Mouse (Mus musculus): ENCODE measurements at regions not wholly inside any gene's neighbourhood (a gene's known extent, or its start where the extent isn't known, plus 50 kb on each side); places are given as distances from the start of the nearest gene placed in this dataset.

DNA sequence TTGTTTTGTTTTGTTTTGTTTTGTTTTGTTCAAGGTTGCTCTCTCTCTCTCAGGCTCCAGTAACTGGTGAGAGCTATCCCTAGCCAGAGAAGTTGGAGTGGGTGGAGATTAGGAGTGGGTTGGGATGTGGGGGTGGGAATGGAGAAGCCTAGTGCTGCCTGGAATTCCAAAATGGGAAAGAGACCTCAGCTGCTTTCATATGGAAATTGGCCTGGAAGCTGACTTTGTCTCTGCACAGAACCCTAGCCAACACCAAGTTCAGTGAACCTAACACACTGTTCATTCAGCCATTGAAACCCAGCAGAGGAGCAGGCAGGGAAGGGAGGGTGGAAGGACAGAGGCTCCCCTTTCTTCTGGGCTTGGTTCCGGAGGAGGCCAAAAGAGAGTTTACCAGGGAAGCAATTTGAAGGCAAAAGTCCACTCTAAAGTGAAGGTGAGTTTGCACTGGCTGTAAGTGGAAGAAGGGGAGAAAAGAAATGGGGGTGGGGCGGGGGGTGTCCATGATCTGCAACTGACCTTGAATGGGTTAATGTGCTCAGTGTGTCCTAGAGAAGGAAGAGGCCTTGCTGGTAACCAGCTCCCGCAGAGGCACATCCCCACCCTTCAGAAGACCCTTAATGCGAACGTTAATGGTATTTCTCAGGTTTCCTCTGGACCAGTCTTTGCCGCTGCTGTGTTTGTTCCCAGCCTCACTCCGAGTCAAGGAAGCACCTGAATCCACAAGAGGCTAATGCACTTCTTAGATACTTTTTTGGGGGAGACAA lies 245.1 kb downstream of the Insig2 start:
- DNase-seq (ENCODE audit: low read depth in 1 of 2, low spot score in 2 of 2): no peak
- H3K27me3 ChIP-seq (ENCODE audit: control insufficient read depth, insufficient read depth, low read length): no peaks in the 10 kb centered on the region
- H3K4me1 ChIP-seq (ENCODE audit: control insufficient read depth, insufficient read depth, insufficient read length): no peaks in the 10 kb centered on the region
- H3K4me3 ChIP-seq (ENCODE audit: extremely low read depth, insufficient read depth, insufficient read length): no peak overlapping the region
- H3K27ac ChIP-seq (ENCODE audit: insufficient read depth, low read length): no peak overlapping the region
- TF ChIP-seq POLR2A (IDR thresholded peaks at IDR 0.05; ENCODE audit: low read depth, low read length): no peak
- no peak for TF ChIP-seq CTCF (IDR thresholded peaks at IDR 0.05; ENCODE audit: extremely low read depth, insufficient read depth, insufficient read length, insufficient replicate concordance)
- 58% methylated on average over 7 of the region's 7 CpGs for WGBS
- H3K36me3 ChIP-seq (ENCODE audit: control insufficient read depth, insufficient read depth, low read length): no peaks in the 10 kb centered on the region

GRCm38 (mm10) chr1:121090628-121091027 lies 241.8 kb downstream of the Insig2 start:
- 84% methylated on average over 4 of the region's 4 CpGs for WGBS
- H3K4me3 ChIP-seq (ENCODE audit: extremely low read depth, insufficient read depth, insufficient read length): no peak overlapping the region
- H3K27me3 ChIP-seq (ENCODE audit: control insufficient read depth, insufficient read depth, low read length): no peaks in the 10 kb centered on the region
- DNase-seq (ENCODE audit: low read depth in 1 of 2, low spot score in 2 of 2): no peak
- no peaks in the 10 kb centered on the region for H3K36me3 ChIP-seq (ENCODE audit: control insufficient read depth, insufficient read depth, low read length)
- H3K4me1 ChIP-seq (ENCODE audit: control insufficient read depth, insufficient read depth, insufficient read length): no peaks in the 10 kb centered on the region
- TF ChIP-seq CTCF (IDR thresholded peaks at IDR 0.05; ENCODE audit: extremely low read depth, insufficient read depth, insufficient read length, insufficient replicate concordance) (no peak), POLR2A (IDR thresholded peaks at IDR 0.05; ENCODE audit: low read depth, low read length) (no peak)
- no peak overlapping the region for H3K27ac ChIP-seq (ENCODE audit: insufficient read depth, low read length)

DNA sequence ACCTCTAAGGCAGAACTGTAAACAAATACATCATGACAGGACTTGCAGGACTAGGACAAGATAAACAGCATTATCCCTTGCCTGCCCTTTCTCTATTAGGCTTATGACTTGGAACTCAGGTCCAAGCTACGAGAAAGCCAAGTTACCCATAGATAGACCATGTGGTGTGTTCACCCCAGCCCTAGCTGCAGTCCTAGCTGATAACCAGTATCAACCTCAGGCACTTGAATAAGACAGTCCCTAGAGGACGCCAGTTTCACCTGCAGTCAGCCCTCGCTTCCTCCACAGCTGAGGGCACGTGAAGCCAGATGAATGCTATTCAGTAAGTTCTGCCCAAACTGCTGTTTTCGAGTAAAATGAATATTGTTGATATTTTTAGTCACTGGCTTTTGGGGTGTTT lies 239.5 kb downstream of the Insig2 start:
- H3K27ac ChIP-seq (ENCODE audit: insufficient read depth, low read length): no peak overlapping the region
- no peaks in the 10 kb centered on the region for H3K4me1 ChIP-seq (ENCODE audit: control insufficient read depth, insufficient read depth, insufficient read length)
- no peak for DNase-seq (ENCODE audit: low read depth in 1 of 2, low spot score in 2 of 2)
- WGBS: 73% methylated on average over 5 of the region's 5 CpGs
- no peaks in the 10 kb centered on the region for H3K27me3 ChIP-seq (ENCODE audit: control insufficient read depth, insufficient read depth, low read length)
- no peak overlapping the region for H3K4me3 ChIP-seq (ENCODE audit: extremely low read depth, insufficient read depth, insufficient read length)
- no peaks in the 10 kb centered on the region for H3K36me3 ChIP-seq (ENCODE audit: control insufficient read depth, insufficient read depth, low read length)
- TF ChIP-seq POLR2A (IDR thresholded peaks at IDR 0.05; ENCODE audit: low read depth, low read length) (no peak), CTCF (IDR thresholded peaks at IDR 0.05; ENCODE audit: extremely low read depth, insufficient read depth, insufficient read length, insufficient replicate concordance) (no peak)

GRCm38 (mm10) chr1:121096551-121097550 lies 235.5 kb downstream of the Insig2 start:
- Histone ChIP-seq H3K27ac (ENCODE audit: insufficient read depth, low read length) (no peak overlapping the region), H3K4me1 (ENCODE audit: control insufficient read depth, insufficient read depth, insufficient read length) (no peaks in the 10 kb centered on the region), H3K27me3 (ENCODE audit: control insufficient read depth, insufficient read depth, low read length) (no peaks in the 10 kb centered on the region), H3K4me3 (ENCODE audit: extremely low read depth, insufficient read depth, insufficient read length) (peak overlapping the region; percentile 13; the same call in 1 of the 2 replicates), H3K36me3 (ENCODE audit: control insufficient read depth, insufficient read depth, low read length) (no peaks in the 10 kb centered on the region)
- TF ChIP-seq POLR2A (IDR thresholded peaks at IDR 0.05; ENCODE audit: low read depth, low read length) (no peak), CTCF (IDR thresholded peaks at IDR 0.05; ENCODE audit: extremely low read depth, insufficient read depth, insufficient read length, insufficient replicate concordance) (no peak)
- no peak for DNase-seq (ENCODE audit: low read depth in 1 of 2, low spot score in 2 of 2)
- 21% methylated on average over 28 of the region's 28 CpGs for WGBS

DNA sequence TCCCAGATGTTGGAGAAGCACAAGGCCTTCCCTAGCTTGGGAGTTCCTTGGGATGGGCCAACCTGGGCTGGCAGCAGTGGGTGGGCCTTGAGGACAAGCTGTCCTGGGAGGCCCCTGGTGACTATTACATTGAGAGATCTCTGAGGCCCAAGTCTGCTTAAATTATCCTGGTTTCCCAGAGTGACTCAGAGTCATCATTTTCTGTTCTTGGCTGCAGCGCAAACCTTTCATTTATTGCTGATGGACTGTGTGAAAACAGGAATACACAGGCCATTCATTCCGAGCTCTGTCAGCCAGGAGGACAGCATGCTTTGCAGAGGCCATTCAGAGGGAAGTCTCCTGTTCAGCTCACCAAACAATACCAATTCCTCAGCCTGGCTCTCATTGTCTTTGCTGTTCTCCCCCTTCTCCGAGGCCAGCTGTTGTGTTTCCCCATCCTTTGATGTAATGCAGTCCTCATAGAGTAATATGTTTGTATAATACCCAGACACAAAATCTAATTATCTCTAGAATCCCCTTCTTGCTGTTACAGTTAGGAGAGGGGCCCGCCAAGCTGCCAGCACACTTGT lies 220.5 kb downstream of the Insig2 start:
- Histone ChIP-seq H3K27ac (ENCODE audit: insufficient read depth, low read length) (no peak overlapping the region), H3K4me1 (ENCODE audit: control insufficient read depth, insufficient read depth, insufficient read length) (no peaks in the 10 kb centered on the region), H3K36me3 (ENCODE audit: control insufficient read depth, insufficient read depth, low read length) (no peaks in the 10 kb centered on the region), H3K27me3 (ENCODE audit: control insufficient read depth, insufficient read depth, low read length) (no peaks in the 10 kb centered on the region), H3K4me3 (ENCODE audit: extremely low read depth, insufficient read depth, insufficient read length) (no peak overlapping the region)
- TF ChIP-seq POLR2A (IDR thresholded peaks at IDR 0.05; ENCODE audit: low read depth, low read length) (no peak), CTCF (IDR thresholded peaks at IDR 0.05; ENCODE audit: extremely low read depth, insufficient read depth, insufficient read length, insufficient replicate concordance) (no peak)
- 72% methylated on average over 4 of the region's 4 CpGs for WGBS
- DNase-seq (ENCODE audit: low read depth in 1 of 2, low spot score in 2 of 2): no peak

DNA sequence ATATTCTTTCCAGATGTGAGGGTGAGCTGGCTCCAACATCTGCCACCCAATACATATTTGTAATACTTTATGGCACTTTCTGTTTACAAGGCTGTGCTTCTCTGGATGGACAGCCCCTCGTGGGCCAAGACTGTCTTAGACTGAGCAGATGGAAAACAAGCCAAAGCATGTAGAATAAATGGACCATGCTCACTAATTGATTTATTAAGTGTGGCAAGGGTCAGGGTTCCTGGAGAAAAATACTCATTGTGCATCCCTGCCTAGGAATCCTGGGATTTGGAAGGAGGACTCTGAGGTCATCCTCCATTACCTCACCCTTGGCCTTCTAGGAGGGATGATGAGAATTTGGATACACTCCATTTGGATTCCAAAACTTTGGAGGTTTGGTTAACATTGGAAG lies 219.9 kb downstream of the Insig2 start:
- Histone ChIP-seq H3K27ac (ENCODE audit: insufficient read depth, low read length) (no peak overlapping the region), H3K27me3 (ENCODE audit: control insufficient read depth, insufficient read depth, low read length) (no peaks in the 10 kb centered on the region), H3K4me3 (ENCODE audit: extremely low read depth, insufficient read depth, insufficient read length) (no peak overlapping the region), H3K36me3 (ENCODE audit: control insufficient read depth, insufficient read depth, low read length) (no peaks in the 10 kb centered on the region), H3K4me1 (ENCODE audit: control insufficient read depth, insufficient read depth, insufficient read length) (no peaks in the 10 kb centered on the region)
- TF ChIP-seq CTCF (IDR thresholded peaks at IDR 0.05; ENCODE audit: extremely low read depth, insufficient read depth, insufficient read length, insufficient replicate concordance) (no peak), POLR2A (IDR thresholded peaks at IDR 0.05; ENCODE audit: low read depth, low read length) (no peak)
- WGBS: 56% methylated on average over 1 of the region's 1 CpGs
- DNase-seq (ENCODE audit: low read depth in 1 of 2, low spot score in 2 of 2): no peak
